Mouse (Mus musculus): Measurements from ENCODE around the gene Ptpn12.

- no peak for TF ChIP-seq CTCF (IDR thresholded peaks at IDR 0.05; ENCODE audit: control insufficient read depth, insufficient read depth, insufficient replicate concordance, low read depth, low read length)
- TF ChIP-seq POLR2A (IDR thresholded peaks at IDR 0.05; ENCODE audit: control insufficient read depth, low read depth, low read length) = no peak
These were observed 87.2 kb downstream of the Ptpn12 start for GRCm38 (mm10) chr5:20968493-20968892.
